Mouse (Mus musculus): ENCODE measurements around the gene Gm5741.

Gene Gm5741

GRCm38 (mm10) chr8:85074167-85074566, 6.4 kb upstream of the Gm5741 start:
- no peak for DNase-seq (ENCODE audit: extremely low read depth, insufficient read length, low spot score)

DNA sequence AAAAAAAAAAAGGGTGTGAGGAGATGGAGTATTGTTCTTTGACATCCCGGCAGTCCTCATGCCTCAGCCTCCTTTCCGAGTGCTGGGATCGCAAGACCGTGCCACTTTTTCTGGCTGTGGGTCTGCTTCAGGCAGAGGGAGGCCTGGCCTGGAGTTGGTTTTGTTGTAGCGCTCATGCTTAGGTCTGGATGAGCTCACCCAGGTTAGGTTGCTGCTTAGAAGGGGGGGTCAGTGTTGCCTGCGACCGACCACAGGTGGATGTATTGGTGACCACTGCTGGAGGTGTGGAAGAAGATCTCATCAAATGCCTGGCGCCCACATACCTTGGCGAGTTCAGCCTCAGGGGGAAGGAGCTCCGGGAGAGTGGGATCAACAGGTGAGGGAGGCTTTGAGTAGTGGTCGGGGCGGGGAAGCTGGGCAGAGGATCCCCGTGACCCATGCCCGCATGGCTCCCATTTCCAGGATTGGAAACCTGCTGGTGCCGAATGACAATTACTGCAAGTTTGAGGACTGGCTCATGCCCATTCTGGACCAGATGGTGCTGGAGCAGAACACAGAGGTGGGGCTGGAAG, 5.3 kb upstream of the Gm5741 start:
- no peak for DNase-seq (ENCODE audit: extremely low read depth, insufficient read length, low spot score)

DNA sequence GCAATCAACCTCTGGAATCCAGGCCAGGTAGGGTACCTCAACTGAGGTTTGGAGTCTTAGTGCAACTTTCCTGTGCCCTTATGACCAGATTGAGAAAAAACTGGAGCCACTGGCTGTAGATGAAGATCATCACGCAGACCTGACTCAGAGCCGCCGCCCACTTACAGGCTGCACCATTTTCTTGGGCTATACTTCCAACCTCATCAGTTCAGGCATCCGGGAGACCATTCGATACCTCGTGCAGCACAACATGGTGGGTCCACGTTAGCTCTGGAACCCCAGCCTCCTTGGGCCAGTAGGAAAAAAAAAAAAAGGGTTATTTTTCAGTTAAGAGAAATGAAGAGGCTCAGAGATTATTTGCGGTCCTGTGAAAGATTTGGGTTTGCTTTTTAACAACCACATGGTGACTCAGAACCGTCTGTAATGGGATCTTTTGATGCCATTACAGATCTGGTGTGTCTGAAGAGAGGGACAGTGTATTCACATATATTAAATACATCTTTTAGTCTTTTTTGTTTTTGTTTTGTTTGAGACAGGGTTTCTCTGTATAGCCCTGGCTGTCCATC, 4.7 kb upstream of the Gm5741 start:
- peak; percentile 32 for DNase-seq (ENCODE audit: extremely low read depth, insufficient read length, low spot score)

- peak; percentile 89 for DNase-seq (ENCODE audit: extremely low read depth, insufficient read length, low spot score)
Observed at GRCm38 (mm10) chr8:85071514-85072281, 3.9 kb upstream of the Gm5741 start, which contains the start of gene Dhps. Gene Dhps, plus strand, starts transcription at chr8:85071757.

- no peak for DNase-seq (ENCODE audit: extremely low read depth, insufficient read length, low spot score)
Observed at GRCm38 (mm10) chr8:85071041-85071440, 3.3 kb upstream of the Gm5741 start.

GRCm38 (mm10) chr8:85067155-85067554, 627 bp downstream of the Gm5741 start:
- DNase-seq (ENCODE audit: extremely low read depth, insufficient read length, low spot score) = no peak

DNA sequence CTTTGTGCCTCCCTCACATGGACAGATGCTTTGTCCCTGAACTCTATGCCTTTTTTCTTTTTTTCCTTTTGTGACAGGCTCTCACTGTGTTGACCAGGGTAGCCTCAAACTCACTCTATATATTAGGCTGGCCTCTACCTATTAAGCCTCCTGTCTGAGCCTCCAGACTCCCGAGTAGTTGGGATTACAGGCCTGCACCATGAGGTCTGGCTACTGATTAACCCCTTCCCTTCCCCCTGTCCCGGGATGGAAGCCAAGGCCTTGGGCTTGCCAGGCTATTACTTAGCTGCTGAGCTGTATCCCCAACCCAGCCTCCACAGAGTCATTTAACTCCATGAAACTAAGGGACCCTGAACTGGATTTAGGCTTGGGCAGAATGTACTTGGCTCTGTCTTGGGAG, 2.6 kb downstream of the Gm5741 start:
- DNase-seq (ENCODE audit: extremely low read depth, insufficient read length, low spot score) = no peak

DNA sequence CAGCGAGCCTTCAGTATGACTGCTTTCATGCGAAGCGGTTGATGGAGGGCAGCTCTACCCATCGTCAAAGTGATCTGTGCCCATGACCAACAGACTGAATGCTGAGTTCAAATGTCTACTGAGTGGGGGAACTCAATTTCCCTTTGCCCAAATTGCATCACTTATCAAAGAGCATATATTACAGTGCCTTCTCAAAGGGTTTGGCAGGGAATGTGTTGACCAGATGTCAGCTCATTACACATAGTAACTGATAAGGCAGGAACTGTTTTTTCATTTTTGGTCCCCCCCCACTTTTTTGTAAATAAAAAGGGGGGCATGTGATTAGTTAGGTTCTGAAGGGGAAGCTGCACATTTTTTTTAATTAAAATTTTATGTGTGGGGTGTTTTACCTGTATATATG, 5.2 kb downstream of the Gm5741 start:
- no peak for DNase-seq (ENCODE audit: extremely low read depth, insufficient read length, low spot score)

GRCm38 (mm10) chr8:85059879-85060616, 7.7 kb downstream of the Gm5741 start, which contains the start of gene Fbxw9:
Gene Fbxw9, plus strand, starts transcription at chr8:85060055.
- peak; percentile 77 for DNase-seq (ENCODE audit: extremely low read depth, insufficient read length, low spot score)

DNA sequence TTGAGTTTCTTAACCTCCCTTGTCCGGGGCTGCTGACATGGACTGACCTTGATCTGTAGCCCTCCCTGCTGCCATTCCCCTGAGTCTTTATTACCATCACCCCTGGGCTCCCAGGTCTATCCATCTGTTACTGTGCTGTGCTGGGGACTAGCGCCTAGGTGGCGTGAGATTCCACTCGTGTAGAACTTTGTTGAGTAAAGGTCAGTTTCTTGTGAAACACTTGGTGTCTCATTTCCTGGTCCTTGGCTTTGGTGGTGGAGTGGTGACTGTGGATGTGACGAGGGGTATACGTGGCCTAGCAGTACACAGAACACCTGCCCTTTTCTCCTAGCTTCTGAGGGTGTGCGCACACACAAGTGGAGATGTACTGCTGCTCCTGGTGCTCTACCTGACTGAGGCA, 10.4 kb downstream of the Gm5741 start:
- DNase-seq (ENCODE audit: extremely low read depth, insufficient read length, low spot score) = no peak

DNA sequence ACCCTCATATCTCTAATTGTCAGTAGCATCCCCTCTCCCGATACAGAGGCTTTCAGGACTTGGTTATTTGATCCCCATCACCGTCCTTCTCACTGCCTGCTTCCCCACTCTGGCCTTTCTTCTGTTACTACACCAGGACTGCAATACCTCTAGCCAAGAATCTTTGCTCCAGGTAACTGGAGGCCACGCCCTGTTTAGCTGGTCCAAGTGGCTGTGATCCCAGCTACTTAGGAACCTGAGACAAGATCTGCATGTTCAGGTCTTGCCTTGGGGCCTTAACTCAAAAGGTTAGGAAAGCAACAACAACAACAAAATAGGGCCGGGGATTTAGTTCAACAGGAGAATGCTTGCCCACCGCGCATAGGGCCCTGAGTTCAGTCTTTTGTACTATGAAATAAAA, 24.2 kb downstream of the Gm5741 start:
- DNase-seq (ENCODE audit: extremely low read depth, insufficient read length, low spot score) = no peak

- peak; percentile 75 for DNase-seq (ENCODE audit: extremely low read depth, insufficient read length, low spot score)
Observed at GRCm38 (mm10) chr8:85037681-85038531, 29.9 kb downstream of the Gm5741 start.

GRCm38 (mm10) chr8:85037366-85037680, 30.5 kb downstream of the Gm5741 start:
- no peak for DNase-seq (ENCODE audit: extremely low read depth, insufficient read length, low spot score)

- DNase-seq (ENCODE audit: extremely low read depth, insufficient read length, low spot score) = peak; percentile 89
Observed at GRCm38 (mm10) chr8:85036718-85037365, 30.9 kb downstream of the Gm5741 start, which contains the start of gene Tnpo2. Gene Tnpo2, plus strand, starts transcription at chr8:85036915.

GRCm38 (mm10) chr8:85036381-85036717, 31.4 kb downstream of the Gm5741 start:
- DNase-seq (ENCODE audit: extremely low read depth, insufficient read length, low spot score) = no peak

- no peak for DNase-seq (ENCODE audit: extremely low read depth, insufficient read length, low spot score)
Observed at GRCm38 (mm10) chr8:85035728-85036310, 32.0 kb downstream of the Gm5741 start.

- DNase-seq (ENCODE audit: extremely low read depth, insufficient read length, low spot score) = no peak
Observed at GRCm38 (mm10) chr8:85035165-85035727, 32.5 kb downstream of the Gm5741 start.

- no peak for DNase-seq (ENCODE audit: extremely low read depth, insufficient read length, low spot score)
Observed at GRCm38 (mm10) chr8:85034764-85035163, 33.0 kb downstream of the Gm5741 start.

GRCm38 (mm10) chr8:85033867-85034266, 33.9 kb downstream of the Gm5741 start:
- no peak for DNase-seq (ENCODE audit: extremely low read depth, insufficient read length, low spot score)

All from 3134 (cell line).